Mouse (Mus musculus): ENCODE data around the gene Trim9. TPM values are rescaled to one million over a fixed set of nuclear protein-coding genes. Genes with fewer than 3 reads are reported as not detected.

Trim9 gene
- total and polyA plus RNA-seq, 3 experiments: not detected

GRCm38 (mm10) chr12:70363016-70363415, 15.6 kb upstream of the Trim9 start:
- no peak for DNase-seq (ENCODE audit: low read depth, low spot score)
- H3K36me3 ChIP-seq (ENCODE audit: control insufficient read depth in 1 of 2, insufficient read depth in 2 of 2, low read length in 2 of 2): no peaks in the 10 kb centered on the region
- H3K4me1 ChIP-seq (ENCODE audit: control insufficient read depth in 1 of 2, insufficient read depth in 2 of 2, low read length in 2 of 2): no peaks in the 10 kb centered on the region
- TF ChIP-seq ZC3H11A (IDR thresholded peaks at IDR 0.05; ENCODE audit: low read depth, low read length) (no peak), GATA1 (IDR thresholded peaks at IDR 0.05; ENCODE audit: low read depth, low read length) (no peak), POLR2AphosphoS2 (IDR thresholded peaks at IDR 0.05; ENCODE audit: low read length) (no peak), TCF12 (IDR thresholded peaks at IDR 0.05; ENCODE audit: low read depth, low read length) (no peak), GABPA (IDR thresholded peaks at IDR 0.05; ENCODE audit: low read depth, low read length) (no peak), NRF1 (IDR thresholded peaks at IDR 0.05; ENCODE audit: insufficient read depth, low read depth, low read length, poor library complexity, severe bottlenecking) (no peak), USF1 (IDR thresholded peaks at IDR 0.05; ENCODE audit: low read depth, low read length) (no peak), MEF2A (IDR thresholded peaks at IDR 0.05; ENCODE audit: extremely low read depth, insufficient replicate concordance, low read depth, low read length, poor library complexity, severe bottlenecking) (no peak), MYC (IDR thresholded peaks at IDR 0.05; ENCODE audit: low read depth, low read length) (no peak), POLR2A (IDR thresholded peaks at IDR 0.05; ENCODE audit: control insufficient read depth in 1 of 2, insufficient read depth in 1 of 2, low read depth in 1 of 2, low read length in 2 of 2, poor library complexity in 1 of 2) (no peak), MAZ (IDR thresholded peaks at IDR 0.05; ENCODE audit: low read depth, low read length) (no peak)
- no peaks in the 10 kb centered on the region for H3K79me2 ChIP-seq (ENCODE audit: control insufficient read depth, insufficient read depth, low read length, poor library complexity)
- no peaks in the 10 kb centered on the region for H3K9me3 ChIP-seq (replicated peaks; ENCODE audit: insufficient read depth, low read length)
- H3K27ac ChIP-seq (ENCODE audit: control insufficient read depth, low read depth, low read length): no peak overlapping the region
- H3K27me3 ChIP-seq (ENCODE audit: control insufficient read depth in 1 of 2, insufficient read depth in 2 of 2, low read length in 2 of 2): no peaks in the 10 kb centered on the region; a peak in 1 of 4 replicates
- H3K4me3 ChIP-seq (ENCODE audit: control insufficient read depth in 1 of 2, insufficient read depth in 1 of 2, low read depth in 2 of 2, low read length in 2 of 2): no peak overlapping the region
- H3K9ac ChIP-seq (ENCODE audit: control insufficient read depth, low read depth, low read length, poor library complexity, severe bottlenecking): no peak overlapping the region

- TF ChIP-seq ETS1 (IDR thresholded peaks at IDR 0.05; ENCODE audit: low read depth, low read length) (no peak), GATA1 (IDR thresholded peaks at IDR 0.05; ENCODE audit: low read depth, low read length) (no peak), TBP (IDR thresholded peaks at IDR 0.05; ENCODE audit: low read depth, low read length) (no peak), HCFC1 (IDR thresholded peaks at IDR 0.05; ENCODE audit: low read depth, low read length) (no peak), ELF1 (IDR thresholded peaks at IDR 0.05; ENCODE audit: low read depth, low read length) (no peak), MAZ (IDR thresholded peaks at IDR 0.05; ENCODE audit: low read depth, low read length) (no peak), USF2 (IDR thresholded peaks at IDR 0.05; ENCODE audit: borderline replicate concordance in 1 of 2, insufficient read depth in 1 of 2, low read depth in 1 of 2, low read length in 2 of 2) (no peak), POLR2AphosphoS5 (IDR thresholded peaks at IDR 0.05; ENCODE audit: borderline replicate concordance, low read depth, low read length) (no peak), USF1 (IDR thresholded peaks at IDR 0.05; ENCODE audit: low read depth, low read length) (no peak), CHD1 (IDR thresholded peaks at IDR 0.05; ENCODE audit: low read depth, low read length) (no peak), RAD21 (IDR thresholded peaks at IDR 0.05; ENCODE audit: low read depth, low read length) (no peak)
Observed at GRCm38 (mm10) chr12:70360276-70360675, 12.9 kb upstream of the Trim9 start.

More at GRCm38 (mm10) chr12:70360276-70360675, 12.9 kb upstream of the Trim9 start:
- no peak for DNase-seq (ENCODE audit: low read depth, low spot score)
- no peaks in the 10 kb centered on the region; a peak in 2 of 4 replicates for H3K27me3 ChIP-seq (ENCODE audit: control insufficient read depth in 1 of 2, insufficient read depth in 2 of 2, low read length in 2 of 2)
- no peak overlapping the region for H3K9ac ChIP-seq (ENCODE audit: control insufficient read depth, low read depth, low read length, poor library complexity, severe bottlenecking)
- H3K79me2 ChIP-seq (ENCODE audit: control insufficient read depth, insufficient read depth, low read length, poor library complexity): no peaks in the 10 kb centered on the region
- H3K36me3 ChIP-seq (ENCODE audit: control insufficient read depth in 1 of 2, insufficient read depth in 2 of 2, low read length in 2 of 2): no peaks in the 10 kb centered on the region
- no peak overlapping the region for H3K4me3 ChIP-seq (ENCODE audit: control insufficient read depth in 1 of 2, insufficient read depth in 1 of 2, low read depth in 2 of 2, low read length in 2 of 2)
- H3K27ac ChIP-seq (ENCODE audit: control insufficient read depth, low read depth, low read length): no peak overlapping the region
- H3K4me1 ChIP-seq (ENCODE audit: control insufficient read depth in 1 of 2, insufficient read depth in 2 of 2, low read length in 2 of 2): no peaks in the 10 kb centered on the region
- no peaks in the 10 kb centered on the region for H3K9me3 ChIP-seq (replicated peaks; ENCODE audit: insufficient read depth, low read length)
